Mouse (Mus musculus) ES-Bruce4 (cell line): ENCODE results near the gene Arhgef16.

Source experiments
- CTCF ChIP-seq: IDR thresholded peaks from one replicate; pipeline ENCODE4 v1.8.1; 2011; ENCODE audit warnings: low read depth, low read length
- EP300 ChIP-seq: IDR thresholded peaks from 2 replicates; pipeline ENCODE4 v1.6.1; 2011; ENCODE audit warnings: low read depth, low read length; ENCODE audit not compliant: insufficient read depth
- POLR2A ChIP-seq: IDR thresholded peaks from one replicate; pipeline ENCODE4 v1.8.1; 2011; ENCODE audit warnings: low read length; ENCODE audit not compliant: insufficient read depth

- TF ChIP-seq CTCF: no peak
- TF ChIP-seq POLR2A: no peak
- no peak for TF ChIP-seq EP300
These were observed 56.1 kb downstream of the Arhgef16 start for GRCm38 (mm10) chr4:154245342-154245741.
